Mouse (Mus musculus): ENCODE results near the gene Bnip1.

The Bnip1 gene

GRCm38 (mm10) chr17:26780750-26781571 is at the start of gene Bnip1:
Gene Bnip1, plus strand, starts transcription at chr17:26781066.
- DNase-seq = peak; percentile 78

- no peak for DNase-seq
These were observed 38.3 kb upstream of the Bnip1 start for GRCm38 (mm10) chr17:26742581-26742980.

GRCm38 (mm10) chr17:26743294-26743693 is 37.6 kb upstream of the Bnip1 start:
- DNase-seq = no peak

GRCm38 (mm10) chr17:26749975-26750374 is 30.9 kb upstream of the Bnip1 start:
- DNase-seq = no peak

GRCm38 (mm10) chr17:26752297-26752696 is 28.6 kb upstream of the Bnip1 start:
- no peak for DNase-seq

GRCm38 (mm10) chr17:26753476-26753875 is 27.4 kb upstream of the Bnip1 start:
- DNase-seq = no peak

- DNase-seq = no peak
These were observed 13.6 kb upstream of the Bnip1 start for GRCm38 (mm10) chr17:26767100-26767753.

- no peak for DNase-seq
These were observed 13.1 kb upstream of the Bnip1 start for GRCm38 (mm10) chr17:26767754-26768124.

- no peak for DNase-seq
These were observed 4.7 kb upstream of the Bnip1 start for GRCm38 (mm10) chr17:26776211-26776610.

- no peak for DNase-seq
These were observed 2.9 kb upstream of the Bnip1 start for GRCm38 (mm10) chr17:26778001-26778400.

GRCm38 (mm10) chr17:26778430-26779100 is 2.3 kb upstream of the Bnip1 start:
- no peak for DNase-seq

- DNase-seq = no peak
These were observed 1.4 kb upstream of the Bnip1 start for GRCm38 (mm10) chr17:26779471-26779870.

GRCm38 (mm10) chr17:26781610-26782043 is 761 bp downstream of the Bnip1 start:
- DNase-seq = no peak

GRCm38 (mm10) chr17:26784525-26784924 is 3.7 kb downstream of the Bnip1 start:
- DNase-seq = no peak

- DNase-seq = no peak
These were observed 5.7 kb downstream of the Bnip1 start for GRCm38 (mm10) chr17:26786586-26786985.

- no peak for DNase-seq
These were observed 8.1 kb downstream of the Bnip1 start for GRCm38 (mm10) chr17:26788986-26789385.

GRCm38 (mm10) chr17:26789460-26790268 is 8.8 kb downstream of the Bnip1 start:
- DNase-seq = no peak

- no peak for DNase-seq
These were observed 9.7 kb downstream of the Bnip1 start for GRCm38 (mm10) chr17:26790269-26791214.

GRCm38 (mm10) chr17:26791580-26791979 is 10.7 kb downstream of the Bnip1 start:
- no peak for DNase-seq

GRCm38 (mm10) chr17:26792096-26792495 is 11.2 kb downstream of the Bnip1 start:
- DNase-seq = no peak

- no peak for DNase-seq
These were observed 12.4 kb downstream of the Bnip1 start for GRCm38 (mm10) chr17:26793068-26793765.

All from cerebellum, adult 9-10 months (tissue).